Mouse (Mus musculus) cerebellum, adult 2 months (tissue): ENCODE measurements around the gene Hoxc8.

Experiments used
- CTCF ChIP-seq: fragments of 200-500 bp; IDR thresholded peaks from 2 replicates; pipeline ENCODE4 v1.5.1; 2011; ENCODE audit warnings: low read depth, mild to moderate bottlenecking, control low read depth, low read length, moderate library complexity, borderline replicate concordance; ENCODE audit not compliant: insufficient read depth
- POLR2A ChIP-seq: fragments of 200-500 bp; IDR thresholded peaks from 2 replicates; pipeline ENCODE4 v1.6.1; 2011; ENCODE audit warnings: low read length, control low read depth, borderline replicate concordance; ENCODE audit not compliant: insufficient read depth

- TF ChIP-seq POLR2A (no peak), CTCF (no peak)
Observed at GRCm38 (mm10) chr15:102949696-102950095, 40.7 kb upstream of the Hoxc8 start.
